Mouse (Mus musculus): ENCODE measurements around the gene Fam208b. TPM values are rescaled to one million over a fixed set of nuclear protein-coding genes. Genes with fewer than 3 reads are reported as not detected.

Gene Fam208b
- polyA plus RNA-seq, 1 experiment, result 84.6 TPM

- no peaks in the 10 kb centered on the region for H3K9me3 ChIP-seq (replicated peaks; ENCODE audit: control insufficient read depth, insufficient read depth, low read length, poor library complexity, severe bottlenecking)
- H3K27ac ChIP-seq (ENCODE audit: insufficient read depth, low read length), result no peak overlapping the region
- peak overlapping the region; percentile 91 for H3K4me3 ChIP-seq (ENCODE audit: low read depth, low read length)
- 0 out of 2 replicates have a peak, but pooled peaks cover 2% of the 10 kb centered on the region for H3K36me3 ChIP-seq (ENCODE audit: control insufficient read depth, insufficient read depth, low read length, poor library complexity, severe bottlenecking)
- H3K9ac ChIP-seq (ENCODE audit: low read depth, poor library complexity, severe bottlenecking), result peak overlapping the region; percentile 88
- TF ChIP-seq EP300 (IDR thresholded peaks at IDR 0.05; ENCODE audit: insufficient read depth, low read depth, low read length) (no peak), CTCF (IDR thresholded peaks at IDR 0.05; ENCODE audit: low read depth, low read length) (no peak), POLR2A (IDR thresholded peaks at IDR 0.05; ENCODE audit: insufficient read depth, low read length) (no peak)
- H3K27me3 ChIP-seq (ENCODE audit: control insufficient read depth, insufficient read depth, low read length, poor library complexity, severe bottlenecking), result no peaks in the 10 kb centered on the region
- H3K4me1 ChIP-seq (ENCODE audit: control insufficient read depth, insufficient read depth, low read length), result no peaks in the 10 kb centered on the region
Measured at GRCm38 (mm10) chr13:3538969-3539562, 71.8 kb downstream of the Fam208b start.

- H3K9me3 ChIP-seq (replicated peaks; ENCODE audit: control insufficient read depth, insufficient read depth, low read length, poor library complexity, severe bottlenecking), result no peaks in the 10 kb centered on the region
- H3K4me1 ChIP-seq (ENCODE audit: control insufficient read depth, insufficient read depth, low read length), result no peaks in the 10 kb centered on the region
- peak overlapping the region; percentile 88 for H3K9ac ChIP-seq (ENCODE audit: low read depth, poor library complexity, severe bottlenecking)
- peak overlapping the region; percentile 38 for H3K27ac ChIP-seq (ENCODE audit: insufficient read depth, low read length)
- TF ChIP-seq CTCF (IDR thresholded peaks at IDR 0.05; ENCODE audit: low read depth, low read length), result no peak
- no peak for TF ChIP-seq EP300 (IDR thresholded peaks at IDR 0.05; ENCODE audit: insufficient read depth, low read depth, low read length)
- no peak for TF ChIP-seq POLR2A (IDR thresholded peaks at IDR 0.05; ENCODE audit: insufficient read depth, low read length)
- H3K36me3 ChIP-seq (ENCODE audit: control insufficient read depth, insufficient read depth, low read length, poor library complexity, severe bottlenecking), result 0 out of 2 replicates have a peak, but pooled peaks cover 2% of the 10 kb centered on the region
- no peaks in the 10 kb centered on the region for H3K27me3 ChIP-seq (ENCODE audit: control insufficient read depth, insufficient read depth, low read length, poor library complexity, severe bottlenecking)
- peak overlapping the region; percentile 91 for H3K4me3 ChIP-seq (ENCODE audit: low read depth, low read length)
Measured at GRCm38 (mm10) chr13:3538223-3538968, 72.5 kb downstream of the Fam208b start.

GRCm38 (mm10) chr13:3537594-3538222, 73.2 kb downstream of the Fam208b start, which contains the start of gene Gdi2:
Gene Gdi2 (plus strand): TSS chr13:3538063.
- Histone ChIP-seq H3K27ac (ENCODE audit: insufficient read depth, low read length) (peak within 1 kb of the TSS; percentile 62), H3K4me3 (ENCODE audit: low read depth, low read length) (peak within 1 kb of the TSS; percentile 91), H3K9me3 (replicated peaks; ENCODE audit: control insufficient read depth, insufficient read depth, low read length, poor library complexity, severe bottlenecking) (no peaks in the 10 kb centered on the region), H3K9ac (ENCODE audit: low read depth, poor library complexity, severe bottlenecking) (peak within 1 kb of the TSS; percentile 88), H3K36me3 (ENCODE audit: control insufficient read depth, insufficient read depth, low read length, poor library complexity, severe bottlenecking) (0 out of 2 replicates have a peak, but pooled peaks cover 2% of the 10 kb centered on the region), H3K27me3 (ENCODE audit: control insufficient read depth, insufficient read depth, low read length, poor library complexity, severe bottlenecking) (no peaks in the 10 kb centered on the region), H3K4me1 (ENCODE audit: control insufficient read depth, insufficient read depth, low read length) (no peaks in the 10 kb centered on the region)
- TF ChIP-seq POLR2A (IDR thresholded peaks at IDR 0.05; ENCODE audit: insufficient read depth, low read length) (peak; percentile 57), EP300 (IDR thresholded peaks at IDR 0.05; ENCODE audit: insufficient read depth, low read depth, low read length) (0 out of 2 replicates have a peak, but pooled peaks have one; percentile 8), CTCF (IDR thresholded peaks at IDR 0.05; ENCODE audit: low read depth, low read length) (no peak)

- Histone ChIP-seq H3K9ac (ENCODE audit: low read depth, poor library complexity, severe bottlenecking) (no peak overlapping the region), H3K4me3 (ENCODE audit: low read depth, low read length) (no peak overlapping the region), H3K36me3 (ENCODE audit: control insufficient read depth, insufficient read depth, low read length, poor library complexity, severe bottlenecking) (no peaks in the 10 kb centered on the region), H3K27ac (ENCODE audit: insufficient read depth, low read length) (no peak overlapping the region), H3K4me1 (ENCODE audit: control insufficient read depth, insufficient read depth, low read length) (no peaks in the 10 kb centered on the region), H3K9me3 (replicated peaks; ENCODE audit: control insufficient read depth, insufficient read depth, low read length, poor library complexity, severe bottlenecking) (peaks cover 9% of the 10 kb centered on the region), H3K27me3 (ENCODE audit: control insufficient read depth, insufficient read depth, low read length, poor library complexity, severe bottlenecking) (no peaks in the 10 kb centered on the region)
- TF ChIP-seq CTCF (IDR thresholded peaks at IDR 0.05; ENCODE audit: low read depth, low read length) (no peak), POLR2A (IDR thresholded peaks at IDR 0.05; ENCODE audit: insufficient read depth, low read length) (no peak), EP300 (IDR thresholded peaks at IDR 0.05; ENCODE audit: insufficient read depth, low read depth, low read length) (no peak)
Measured at GRCm38 (mm10) chr13:3534146-3534545, 76.8 kb downstream of the Fam208b start.

GRCm38 (mm10) chr13:3532451-3532850, 78.5 kb downstream of the Fam208b start:
- peak overlapping the region; percentile 35; the same call in 1 of the 2 replicates for H3K9ac ChIP-seq (ENCODE audit: low read depth, poor library complexity, severe bottlenecking)
- TF ChIP-seq EP300 (IDR thresholded peaks at IDR 0.05; ENCODE audit: insufficient read depth, low read depth, low read length), result no peak
- no peak for TF ChIP-seq POLR2A (IDR thresholded peaks at IDR 0.05; ENCODE audit: insufficient read depth, low read length)
- TF ChIP-seq CTCF (IDR thresholded peaks at IDR 0.05; ENCODE audit: low read depth, low read length), result no peak
- H3K4me1 ChIP-seq (ENCODE audit: control insufficient read depth, insufficient read depth, low read length), result no peaks in the 10 kb centered on the region
- no peaks in the 10 kb centered on the region for H3K36me3 ChIP-seq (ENCODE audit: control insufficient read depth, insufficient read depth, low read length, poor library complexity, severe bottlenecking)
- H3K27me3 ChIP-seq (ENCODE audit: control insufficient read depth, insufficient read depth, low read length, poor library complexity, severe bottlenecking), result no peaks in the 10 kb centered on the region
- H3K4me3 ChIP-seq (ENCODE audit: low read depth, low read length), result peak overlapping the region; percentile 49
- H3K27ac ChIP-seq (ENCODE audit: insufficient read depth, low read length), result peak overlapping the region; percentile 41
- peaks cover 9% of the 10 kb centered on the region for H3K9me3 ChIP-seq (replicated peaks; ENCODE audit: control insufficient read depth, insufficient read depth, low read length, poor library complexity, severe bottlenecking)

Measured in ES-Bruce4 (cell line).